Mouse (Mus musculus): ENCODE measurements around the gene Ttc34.

GRCm38 (mm10) chr4:154826224-154826623, 11.0 kb upstream of the Ttc34 start:
- no peak for TF ChIP-seq POLR2A (IDR thresholded peaks at IDR 0.05; ENCODE audit: low read depth, low read length)
- TF ChIP-seq CTCF (IDR thresholded peaks at IDR 0.05; ENCODE audit: borderline replicate concordance, insufficient read depth, low read length), result no peak

All from embryonic fibroblast, embryonic 13.5 days (primary cell).